Mouse (Mus musculus): ENCODE measurements around the gene Dennd4a. TPM values are rescaled to one million over a fixed set of nuclear protein-coding genes. Genes with fewer than 3 reads are reported as not detected.
"Not testable (repeated sequence)": the region's sequence is repeated elsewhere in the genome, so short reads cannot be mapped to it uniquely, and the experiment has no call there.

Gene Dennd4a
- polyA plus RNA-seq, 1 experiment from 2014 or later: 6.3 TPM

DNA sequence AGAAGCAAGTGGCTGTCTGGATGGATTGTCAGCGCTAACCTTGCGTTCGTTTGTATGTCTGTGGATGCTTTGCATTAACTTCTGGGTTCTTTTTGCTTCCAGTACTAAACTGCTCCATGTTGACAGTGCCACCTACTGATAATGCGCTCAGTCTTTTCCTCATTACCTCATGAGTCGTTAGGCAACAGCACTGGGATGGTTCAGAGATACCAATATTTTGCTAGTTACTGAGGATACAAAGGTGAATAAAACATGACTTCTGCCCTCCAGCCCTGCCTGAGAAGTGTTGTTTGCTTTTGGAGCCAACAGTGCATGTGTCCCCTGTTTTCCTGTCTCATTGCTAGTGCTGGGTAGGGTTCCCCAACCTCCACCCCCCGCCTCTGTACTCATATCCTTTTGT, 3.1 kb downstream of the Dennd4a start:
- no peak overlapping the region for H3K4me3 ChIP-seq (ENCODE audit: low read depth, low read length)
- H3K4me2 ChIP-seq (replicated peaks; ENCODE audit: low read depth, low read length): no peak overlapping the region
- no peaks in the 10 kb centered on the region for H3K36me3 ChIP-seq (ENCODE audit: insufficient read depth, low read length)
- TF ChIP-seq CTCF (IDR thresholded peaks at IDR 0.05) (peak; percentile 44), EP300 (IDR thresholded peaks at IDR 0.05) (no peak)
- no peak overlapping the region for H3K27ac ChIP-seq (ENCODE audit: low read length)
- no peak for ATAC-seq
- 75% methylated on average over 6 of the region's 6 CpGs for WGBS
- no peaks in the 10 kb centered on the region for H3K4me1 ChIP-seq (ENCODE audit: insufficient read depth, low read depth, low read length)
- no peaks in the 10 kb centered on the region for H3K27me3 ChIP-seq (replicated peaks; ENCODE audit: insufficient read depth, low read length)
- DNase-seq (ENCODE audit: low spot score): no peak
- no peak overlapping the region for H3K9ac ChIP-seq (replicated peaks; ENCODE audit: low read depth)
- no peaks in the 10 kb centered on the region for H3K9me3 ChIP-seq (ENCODE audit: low read length)

DNA sequence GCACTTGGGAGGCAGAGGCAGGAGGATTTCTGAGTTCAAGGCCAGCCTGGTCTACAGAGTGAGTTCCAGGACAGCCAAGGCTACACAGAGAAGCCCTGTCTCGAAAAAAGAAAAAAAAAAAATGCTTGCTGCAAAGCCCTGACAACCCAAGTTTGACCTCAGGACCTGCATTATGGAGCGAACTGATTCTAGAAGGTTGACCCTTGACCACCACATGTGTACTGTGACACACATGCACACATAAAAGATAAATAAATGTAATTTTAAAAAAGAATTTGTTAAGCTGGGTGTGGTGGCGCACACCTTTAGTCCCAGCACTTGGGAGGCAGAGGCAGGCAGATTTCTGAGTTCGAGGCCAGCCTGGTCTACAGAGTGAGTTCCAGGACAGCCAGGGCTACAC, 8.5 kb downstream of the Dennd4a start:
- not testable (repeated sequence) for H3K4me3 ChIP-seq (ENCODE audit: low read depth, low read length); H3K36me3 ChIP-seq (ENCODE audit: insufficient read depth, low read length); H3K27me3 ChIP-seq (replicated peaks; ENCODE audit: insufficient read depth, low read length); H3K27ac ChIP-seq (ENCODE audit: low read length); DNase-seq (ENCODE audit: low spot score); H3K9ac ChIP-seq (replicated peaks; ENCODE audit: low read depth); H3K4me1 ChIP-seq (ENCODE audit: insufficient read depth, low read depth, low read length); H3K4me2 ChIP-seq (replicated peaks; ENCODE audit: low read depth, low read length); ATAC-seq; H3K9me3 ChIP-seq (ENCODE audit: low read length)
- WGBS: 91% methylated on average over 4 of the region's 4 CpGs

DNA sequence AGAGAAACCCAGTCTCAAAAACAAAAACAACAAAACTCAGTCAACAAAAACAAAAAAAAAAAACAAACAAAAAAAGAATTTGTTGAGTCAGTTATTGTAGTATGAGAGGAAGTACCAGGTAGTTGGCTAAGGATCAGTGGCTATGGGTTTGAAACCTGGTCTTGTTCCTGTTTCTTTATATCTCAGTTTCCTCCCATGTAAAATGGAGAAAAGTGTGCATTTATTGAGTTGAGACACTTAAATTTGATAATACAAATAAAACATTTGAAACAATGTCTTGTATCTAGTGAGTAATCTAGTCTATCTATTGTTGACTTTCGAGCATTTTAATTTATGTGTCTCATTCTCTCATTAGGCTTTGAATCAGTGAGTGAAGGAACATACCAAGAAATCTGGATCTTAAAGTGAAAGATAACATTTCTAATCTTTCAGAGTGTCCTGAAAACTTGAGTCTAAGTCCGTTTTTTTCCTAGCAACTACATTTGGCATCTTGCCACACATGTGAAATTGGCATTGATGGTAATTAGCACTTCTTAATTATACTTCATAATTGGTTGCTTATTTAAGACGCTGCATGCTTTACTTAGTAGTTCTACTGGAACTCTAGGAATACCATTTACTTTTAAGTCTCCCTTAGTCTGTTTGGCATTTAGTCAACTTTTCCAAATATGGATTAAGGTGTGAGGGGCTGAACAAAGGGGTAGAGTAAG, 9.1 kb downstream of the Dennd4a start:
- H3K36me3 ChIP-seq (ENCODE audit: insufficient read depth, low read length): no peaks in the 10 kb centered on the region
- H3K4me1 ChIP-seq (ENCODE audit: insufficient read depth, low read depth, low read length): no peaks in the 10 kb centered on the region
- TF ChIP-seq CTCF (IDR thresholded peaks at IDR 0.05): no peak
- TF ChIP-seq EP300 (IDR thresholded peaks at IDR 0.05): no peak
- H3K27ac ChIP-seq (ENCODE audit: low read length): no peak overlapping the region
- ATAC-seq (no peak), DNase-seq (ENCODE audit: low spot score) (no peak)
- no peak overlapping the region for H3K4me3 ChIP-seq (ENCODE audit: low read depth, low read length)
- H3K4me2 ChIP-seq (replicated peaks; ENCODE audit: low read depth, low read length): no peak overlapping the region
- H3K9ac ChIP-seq (replicated peaks; ENCODE audit: low read depth): no peak overlapping the region
- H3K9me3 ChIP-seq (ENCODE audit: low read length): no peaks in the 10 kb centered on the region
- no peaks in the 10 kb centered on the region for H3K27me3 ChIP-seq (replicated peaks; ENCODE audit: insufficient read depth, low read length)
- WGBS: 70% methylated on average over 3 of the region's 3 CpGs

DNA sequence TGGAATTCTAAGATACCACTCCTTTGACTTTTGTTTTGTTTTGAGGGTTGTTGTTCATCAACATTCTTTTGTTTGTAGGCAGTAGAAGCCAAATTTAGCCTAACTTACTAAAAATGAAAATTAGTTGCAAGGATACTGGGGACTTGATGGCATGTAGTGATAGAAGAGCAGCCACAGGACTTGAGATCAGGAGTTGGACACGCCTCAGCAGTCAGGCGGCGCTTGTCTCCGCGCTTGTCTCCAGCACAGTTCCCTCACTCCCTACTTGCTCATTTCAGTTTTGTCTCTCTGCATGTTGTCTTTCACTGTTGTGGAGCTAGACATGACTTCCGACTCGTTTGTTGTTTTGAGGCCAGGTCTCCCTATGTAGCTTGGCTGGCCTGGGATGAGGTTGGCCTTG, 11.1 kb downstream of the Dennd4a start:
- Histone ChIP-seq H3K27me3 (replicated peaks; ENCODE audit: insufficient read depth, low read length) (no peaks in the 10 kb centered on the region), H3K9me3 (ENCODE audit: low read length) (no peaks in the 10 kb centered on the region), H3K4me1 (ENCODE audit: insufficient read depth, low read depth, low read length) (no peaks in the 10 kb centered on the region), H3K27ac (ENCODE audit: low read length) (no peak overlapping the region), H3K4me3 (ENCODE audit: low read depth, low read length) (no peak overlapping the region), H3K36me3 (ENCODE audit: insufficient read depth, low read length) (no peaks in the 10 kb centered on the region), H3K4me2 (replicated peaks; ENCODE audit: low read depth, low read length) (no peak overlapping the region), H3K9ac (replicated peaks; ENCODE audit: low read depth) (no peak overlapping the region)
- TF ChIP-seq CTCF (IDR thresholded peaks at IDR 0.05) (no peak), EP300 (IDR thresholded peaks at IDR 0.05) (no peak)
- no peak for DNase-seq (ENCODE audit: low spot score)
- ATAC-seq: no peak
- 87% methylated on average over 7 of the region's 7 CpGs for WGBS

DNA sequence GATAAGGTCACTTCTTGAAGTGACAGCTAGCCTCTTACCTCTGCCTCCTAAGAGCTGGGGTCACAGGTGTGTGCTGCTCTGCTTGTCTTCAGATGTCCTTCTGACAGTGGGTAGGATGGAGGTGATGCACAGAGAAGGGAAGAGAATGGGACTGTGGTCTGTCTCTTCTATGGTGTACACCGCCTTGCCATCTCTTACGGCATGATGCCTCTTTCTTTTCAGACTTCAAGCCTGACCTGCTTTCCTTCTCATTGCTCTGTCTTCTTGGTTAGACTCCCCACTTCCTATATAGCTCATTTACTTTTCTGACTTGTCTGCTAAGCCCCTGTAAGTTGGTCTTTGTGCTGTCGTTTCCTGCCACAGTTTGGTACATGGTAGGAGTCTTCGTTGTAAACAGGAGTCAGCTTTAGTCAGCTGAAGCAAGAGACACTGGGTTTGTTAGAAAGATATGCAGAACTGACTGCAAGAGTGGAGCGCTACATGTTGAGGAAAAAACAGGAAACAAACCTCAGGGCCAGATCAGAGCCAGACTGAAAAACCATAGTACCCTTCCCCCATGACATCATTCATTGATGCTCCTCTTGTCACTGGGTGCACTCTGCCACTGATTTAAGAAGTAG, 13.4 kb downstream of the Dennd4a start:
- Histone ChIP-seq H3K27me3 (replicated peaks; ENCODE audit: insufficient read depth, low read length) (no peaks in the 10 kb centered on the region), H3K4me2 (replicated peaks; ENCODE audit: low read depth, low read length) (no peak overlapping the region), H3K27ac (ENCODE audit: low read length) (no peak overlapping the region), H3K9me3 (ENCODE audit: low read length) (no peaks in the 10 kb centered on the region), H3K9ac (replicated peaks; ENCODE audit: low read depth) (no peak overlapping the region), H3K4me1 (ENCODE audit: insufficient read depth, low read depth, low read length) (no peaks in the 10 kb centered on the region), H3K4me3 (ENCODE audit: low read depth, low read length) (no peak overlapping the region), H3K36me3 (ENCODE audit: insufficient read depth, low read length) (no peaks in the 10 kb centered on the region)
- TF ChIP-seq CTCF (IDR thresholded peaks at IDR 0.05): no peak
- no peak for TF ChIP-seq EP300 (IDR thresholded peaks at IDR 0.05)
- DNase-seq (ENCODE audit: low spot score) (no peak), ATAC-seq (no peak)
- WGBS: 67% methylated on average over 5 of the region's 5 CpGs

DNA sequence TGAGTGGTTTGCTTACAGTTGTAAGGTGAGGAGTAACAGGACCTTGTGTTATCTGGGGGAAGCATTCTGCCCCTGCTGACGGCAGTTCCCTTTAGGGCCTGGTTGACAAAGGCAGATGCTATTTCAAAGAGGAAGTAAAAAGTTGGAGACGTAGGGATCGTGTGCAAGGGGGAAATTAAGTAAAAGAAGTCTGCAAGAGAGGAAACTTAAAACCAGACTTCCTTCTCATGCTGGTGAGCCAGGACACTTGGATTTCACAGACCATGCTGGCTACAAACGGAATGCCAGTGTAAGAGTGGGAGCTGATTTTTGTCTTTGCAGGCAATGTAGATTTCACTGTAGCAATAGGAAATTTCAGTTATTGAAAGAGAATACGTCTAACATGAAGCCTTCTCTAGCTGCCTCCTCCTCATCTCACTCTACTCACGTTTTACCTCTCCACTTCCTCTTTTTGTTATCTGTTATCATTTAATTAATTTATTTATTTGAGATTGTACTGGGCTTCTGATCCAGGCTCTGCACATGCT, 19.0 kb downstream of the Dennd4a start:
- DNase-seq (ENCODE audit: low spot score): peak; percentile 48
- TF ChIP-seq CTCF (IDR thresholded peaks at IDR 0.05): no peak
- no peak for TF ChIP-seq EP300 (IDR thresholded peaks at IDR 0.05)
- no peaks in the 10 kb centered on the region for H3K4me1 ChIP-seq (ENCODE audit: insufficient read depth, low read depth, low read length)
- H3K9me3 ChIP-seq (ENCODE audit: low read length): no peaks in the 10 kb centered on the region
- H3K27me3 ChIP-seq (replicated peaks; ENCODE audit: insufficient read depth, low read length): no peaks in the 10 kb centered on the region
- no peak overlapping the region for H3K27ac ChIP-seq (ENCODE audit: low read length)
- no peaks in the 10 kb centered on the region for H3K36me3 ChIP-seq (ENCODE audit: insufficient read depth, low read length)
- H3K4me2 ChIP-seq (replicated peaks; ENCODE audit: low read depth, low read length): no peak overlapping the region
- no peak overlapping the region for H3K9ac ChIP-seq (replicated peaks; ENCODE audit: low read depth)
- 55% methylated on average over 6 of the region's 6 CpGs for WGBS
- no peak overlapping the region for H3K4me3 ChIP-seq (ENCODE audit: low read depth, low read length)
- ATAC-seq: no peak
